Mouse (Mus musculus): ENCODE data around the gene Casq2.

Gene Casq2

GRCm38 (mm10) chr3:102194291-102195051 is 108.3 kb downstream of the Casq2 start:
- no peak for DNase-seq (ENCODE audit: low spot score)

GRCm38 (mm10) chr3:102195762-102196161 is 109.5 kb downstream of the Casq2 start:
- DNase-seq (ENCODE audit: low spot score): no peak

Measured in ovary, postnatal 36 days (tissue).